Mouse (Mus musculus): ENCODE results near the gene Hcfc1.

The Hcfc1 gene

GRCm38 (mm10) chrX:73966248-73967176 lies at the start of gene Hcfc1:
Gene Hcfc1, minus strand, starts transcription at chrX:73966357.
- DNase-seq = peak; percentile 92

GRCm38 (mm10) chrX:74014597-74014996 lies 48.4 kb upstream of the Hcfc1 start:
- no peak for DNase-seq

- DNase-seq = no peak
Measured at GRCm38 (mm10) chrX:74008063-74008462, 41.9 kb upstream of the Hcfc1 start.

- DNase-seq = no peak
Measured at GRCm38 (mm10) chrX:74006401-74006800, 40.2 kb upstream of the Hcfc1 start.

GRCm38 (mm10) chrX:74003644-74004043 lies 37.5 kb upstream of the Hcfc1 start:
- no peak for DNase-seq

GRCm38 (mm10) chrX:74001024-74001423 lies 34.9 kb upstream of the Hcfc1 start:
- no peak for DNase-seq

GRCm38 (mm10) chrX:73998911-73999869 lies 33.0 kb upstream of the Hcfc1 start:
- DNase-seq = no peak

GRCm38 (mm10) chrX:73977783-73978182 lies 11.6 kb upstream of the Hcfc1 start:
- no peak for DNase-seq

GRCm38 (mm10) chrX:73976283-73976682 lies 10.1 kb upstream of the Hcfc1 start:
- no peak for DNase-seq

GRCm38 (mm10) chrX:73972774-73973173 lies 6.6 kb upstream of the Hcfc1 start:
- DNase-seq = no peak

- DNase-seq = no peak
Measured at GRCm38 (mm10) chrX:73970781-73971180, 4.6 kb upstream of the Hcfc1 start.

GRCm38 (mm10) chrX:73969729-73970128 lies 3.6 kb upstream of the Hcfc1 start:
- DNase-seq = peak; percentile 9

GRCm38 (mm10) chrX:73969167-73969566 lies 3.0 kb upstream of the Hcfc1 start:
- DNase-seq = no peak

- DNase-seq = peak; percentile 94
Measured at GRCm38 (mm10) chrX:73967177-73968075, 1.3 kb upstream of the Hcfc1 start.

GRCm38 (mm10) chrX:73965307-73965706 lies 850 bp downstream of the Hcfc1 start:
- DNase-seq = peak; percentile 69

- peak; percentile 48 for DNase-seq
Measured at GRCm38 (mm10) chrX:73964363-73964762, 1.8 kb downstream of the Hcfc1 start.

GRCm38 (mm10) chrX:73954988-73955387 lies 11.2 kb downstream of the Hcfc1 start:
- DNase-seq = no peak

GRCm38 (mm10) chrX:73952603-73953002 lies 13.6 kb downstream of the Hcfc1 start:
- no peak for DNase-seq

GRCm38 (mm10) chrX:73949341-73949740 lies 16.8 kb downstream of the Hcfc1 start:
- no peak for DNase-seq

GRCm38 (mm10) chrX:73948647-73949046 lies 17.5 kb downstream of the Hcfc1 start:
- DNase-seq = peak; percentile 55

GRCm38 (mm10) chrX:73946896-73947295 lies 19.3 kb downstream of the Hcfc1 start:
- no peak for DNase-seq

GRCm38 (mm10) chrX:73942294-73942693 lies 23.9 kb downstream of the Hcfc1 start:
- DNase-seq = no peak

Measured in cerebellum, adult 11-12 months (tissue).